Mouse (Mus musculus): ENCODE measurements at regions not wholly inside any gene's neighbourhood (a gene's known extent, or its start where the extent isn't known, plus 50 kb on each side); places are given as distances from the start of the nearest gene placed in this dataset.
A peak's percentile ranks its signal among the peaks of the same experiment; 100 is the strongest.

- Histone ChIP-seq H3K4me3 (ENCODE audit: control insufficient read depth in 1 of 2, insufficient read depth in 1 of 2, low read depth in 2 of 2, low read length in 2 of 2) (no peak overlapping the region), H3K27ac (ENCODE audit: control insufficient read depth, low read depth, low read length) (no peak overlapping the region), H3K9ac (ENCODE audit: control insufficient read depth, low read depth, low read length, poor library complexity, severe bottlenecking) (no peak overlapping the region), H3K79me2 (ENCODE audit: control insufficient read depth, insufficient read depth, low read length, poor library complexity) (no peaks in the 10 kb centered on the region), H3K36me3 (ENCODE audit: control insufficient read depth in 1 of 2, insufficient read depth in 2 of 2, low read length in 2 of 2) (peaks cover 0 to 5% of the 10 kb centered on the region in 2 experiments; a peak in 2 of 4 replicates), H3K4me1 (ENCODE audit: control insufficient read depth in 1 of 2, insufficient read depth in 2 of 2, low read length in 2 of 2) (peaks cover 6 to 24% of the 10 kb centered on the region in 2 experiments; a peak in 3 of 4 replicates), H3K27me3 (ENCODE audit: control insufficient read depth in 1 of 2, insufficient read depth in 2 of 2, low read length in 2 of 2) (no peaks in the 10 kb centered on the region), H3K9me3 (replicated peaks; ENCODE audit: insufficient read depth, low read length) (no peaks in the 10 kb centered on the region)
- TF ChIP-seq MYB (IDR thresholded peaks at IDR 0.05; ENCODE audit: low read depth, low read length) (no peak), MAX (IDR thresholded peaks at IDR 0.05; ENCODE audit: low read length) (peak; percentile 67), ZKSCAN1 (IDR thresholded peaks at IDR 0.05; ENCODE audit: low read depth, low read length) (no peak), GATA1 (IDR thresholded peaks at IDR 0.05; ENCODE audit: low read depth, low read length) (no peak), CHD1 (IDR thresholded peaks at IDR 0.05; ENCODE audit: low read depth, low read length) (no peak), TAL1 (IDR thresholded peaks at IDR 0.05; ENCODE audit: low read length) (no peak), E2F4 (IDR thresholded peaks at IDR 0.05; ENCODE audit: borderline replicate concordance, low read depth, low read length) (no peak), USF1 (IDR thresholded peaks at IDR 0.05; ENCODE audit: low read depth, low read length) (peak; percentile 33; the same call in 1 of the 2 replicates)
- no peak for DNase-seq (ENCODE audit: low read depth, low spot score)
Measured at GRCm38 (mm10) chr2:30715720-30716310, 87.6 kb downstream of the 1700001O22Rik start.

GRCm38 (mm10) chr2:30713535-30713934, 89.9 kb downstream of the 1700001O22Rik start:
- Histone ChIP-seq H3K27ac (ENCODE audit: control insufficient read depth, low read depth, low read length) (no peak overlapping the region), H3K79me2 (ENCODE audit: control insufficient read depth, insufficient read depth, low read length, poor library complexity) (no peaks in the 10 kb centered on the region), H3K36me3 (ENCODE audit: control insufficient read depth in 1 of 2, insufficient read depth in 2 of 2, low read length in 2 of 2) (peaks cover 0 to 5% of the 10 kb centered on the region in 2 experiments; a peak in 2 of 4 replicates), H3K9ac (ENCODE audit: control insufficient read depth, low read depth, low read length, poor library complexity, severe bottlenecking) (no peak overlapping the region), H3K4me3 (ENCODE audit: control insufficient read depth in 1 of 2, insufficient read depth in 1 of 2, low read depth in 2 of 2, low read length in 2 of 2) (no peak overlapping the region), H3K27me3 (ENCODE audit: control insufficient read depth in 1 of 2, insufficient read depth in 2 of 2, low read length in 2 of 2) (no peaks in the 10 kb centered on the region), H3K4me1 (ENCODE audit: control insufficient read depth in 1 of 2, insufficient read depth in 2 of 2, low read length in 2 of 2) (peaks cover 6 to 20% of the 10 kb centered on the region in 2 experiments; a peak in 3 of 4 replicates), H3K9me3 (replicated peaks; ENCODE audit: insufficient read depth, low read length) (no peaks in the 10 kb centered on the region)
- DNase-seq (ENCODE audit: low read depth, low spot score), result no peak
- no peak for TF ChIP-seq MAX (IDR thresholded peaks at IDR 0.05; ENCODE audit: low read length)
- no peak for TF ChIP-seq ZC3H11A (IDR thresholded peaks at IDR 0.05; ENCODE audit: low read depth, low read length)
- TF ChIP-seq E2F4 (IDR thresholded peaks at IDR 0.05; ENCODE audit: borderline replicate concordance, low read depth, low read length), result no peak
- no peak for TF ChIP-seq CHD1 (IDR thresholded peaks at IDR 0.05; ENCODE audit: low read depth, low read length)
- no peak for TF ChIP-seq JUND (IDR thresholded peaks at IDR 0.05; ENCODE audit: low read depth, low read length)
- no peak for TF ChIP-seq HCFC1 (IDR thresholded peaks at IDR 0.05; ENCODE audit: low read depth, low read length)
- no peak for TF ChIP-seq POLR2AphosphoS2 (IDR thresholded peaks at IDR 0.05; ENCODE audit: low read length)
- TF ChIP-seq UBTF (IDR thresholded peaks at IDR 0.05; ENCODE audit: borderline replicate concordance, insufficient read depth, low read depth, low read length), result no peak
- no peak for TF ChIP-seq MAZ (IDR thresholded peaks at IDR 0.05; ENCODE audit: low read depth, low read length)
- TF ChIP-seq RCOR1 (IDR thresholded peaks at IDR 0.05; ENCODE audit: low read depth, low read length), result no peak
- no peak for TF ChIP-seq MAFK (IDR thresholded peaks at IDR 0.05; ENCODE audit: borderline replicate concordance, low read depth, low read length)
- no peak for TF ChIP-seq MXI1 (IDR thresholded peaks at IDR 0.05; ENCODE audit: low read depth, low read length)
- TF ChIP-seq TBP (IDR thresholded peaks at IDR 0.05; ENCODE audit: low read depth, low read length), result no peak
- TF ChIP-seq BHLHE40 (IDR thresholded peaks at IDR 0.05; ENCODE audit: borderline replicate concordance, low read depth, low read length), result no peak
- TF ChIP-seq KAT2A (conservative IDR thresholded peaks at IDR 0.05; ENCODE audit: low read depth, low read length), result no peak
- no peak for TF ChIP-seq NELFE (IDR thresholded peaks at IDR 0.05; ENCODE audit: low read depth, low read length)
- no peak for TF ChIP-seq CHD2 (IDR thresholded peaks at IDR 0.05; ENCODE audit: low read length)
